Mouse (Mus musculus) layer of hippocampus, adult 2 months (tissue): ENCODE measurements around the gene Slc27a3. TPM values are rescaled to one million over a fixed set of nuclear protein-coding genes. Genes with fewer than 3 reads are reported as not detected.

Experiments
- DNase-seq, 2 experiments: peaks; one replicate each; pipeline ENCODE4 v3.0.0; 2022; ENCODE audit warnings: low spot score in 2 of 2
- H3K27ac ChIP-seq: fragments of 200-600 bp; 2 replicates; pipeline ENCODE4 v1.8.1; 2022
- H3K4me3 ChIP-seq: fragments of 200-600 bp; 2 replicates; pipeline ENCODE4 v1.8.1; 2022; ENCODE audit warnings: mild to moderate bottlenecking
- CTCF ChIP-seq: fragments of 200-600 bp; conservative IDR thresholded peaks from 2 replicates; pipeline ENCODE4 v1.8.1; 2022; ENCODE audit warnings: antibody characterized with exemption, mild to moderate bottlenecking, moderate library complexity
- long read RNA-seq, 2 experiments: library from polyadenylated mRNA; stranded (forward); transcript quantifications; one replicate each; pipeline ENCODE4 v2.0.0; 2021; ENCODE audit warnings: borderline mapping rate in 2 of 2
- total RNA-seq, 2 experiments: library from RNA; stranded (reverse); gene quantifications; 2 replicates each; pipeline ENCODE4 v1.2.3; 2021

Slc27a3 gene
- total RNA-seq: 10 to 100 TPM; 15.0 to 17.2 TPM
- long read RNA-seq, experiment 1, transcript Slc27a3-201 (10 exons, 2,259 nt): major isoform, 9 of 14 reads
- long read RNA-seq, experiment 1, partial matches to known transcripts: 2 of 14 reads
- long read RNA-seq, experiment 1, other reads (novel, unspliced or antisense): 1 of 14 reads
- long read RNA-seq, experiment 2, transcript Slc27a3-201 (10 exons, 2,259 nt): major isoform, 5 of 13 reads
- long read RNA-seq, experiment 2, partial matches to known transcripts: 6 of 13 reads
- long read RNA-seq, experiment 2, other reads (novel, unspliced or antisense): 2 of 13 reads

- peak within 1 kb of the TSS; percentile 84 for H3K27ac ChIP-seq
- DNase-seq: peak in 1 of 2 experiments; percentile 26
- peak within 1 kb of the TSS; percentile 69 for H3K4me3 ChIP-seq
- TF ChIP-seq CTCF: no peak
These were observed at the start of gene Slc27a3 for GRCm38 (mm10) chr3:90389511-90390490. Gene Slc27a3 (minus strand): TSS chr3:90389938.

- no peak for DNase-seq
- Histone ChIP-seq H3K4me3 (no peak overlapping the region), H3K27ac (no peak overlapping the region)
- TF ChIP-seq CTCF: no peak
These were observed 47.4 kb upstream of the Slc27a3 start for GRCm38 (mm10) chr3:90437131-90437530.

DNA sequence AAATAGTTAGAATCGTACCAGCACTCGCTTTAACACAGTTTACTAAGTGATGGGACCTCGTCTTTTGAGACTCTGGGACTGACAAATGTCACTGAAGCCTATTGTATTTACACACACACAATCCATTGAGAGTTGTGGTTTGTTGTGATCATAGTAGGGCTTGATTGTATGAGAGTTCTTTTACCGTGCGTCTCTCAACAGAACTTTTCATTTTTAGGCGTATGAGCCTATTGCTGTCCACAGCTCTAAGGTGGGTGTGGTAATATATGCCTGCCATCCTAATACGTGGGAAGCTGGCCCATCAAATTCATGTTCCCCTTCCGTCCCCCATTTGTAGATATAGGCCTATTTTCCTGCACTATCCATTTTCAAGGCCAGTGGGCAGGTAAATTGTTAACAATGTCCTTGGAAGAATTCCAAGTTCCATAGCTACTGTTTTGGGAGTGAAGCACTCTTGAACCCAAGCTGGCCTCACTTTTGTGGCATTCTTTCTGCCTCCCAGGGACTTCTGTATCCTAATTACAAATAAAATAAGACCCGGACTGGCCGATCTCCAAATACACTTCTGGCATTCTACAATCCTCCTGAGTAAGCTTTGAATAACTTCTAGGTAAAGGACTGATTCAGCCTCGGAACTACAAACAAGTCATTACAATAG is 44.5 kb upstream of the Slc27a3 start:
- peak overlapping the region; percentile 87 for H3K4me3 ChIP-seq
- TF ChIP-seq CTCF: no peak
- peak overlapping the region; percentile 90 for H3K27ac ChIP-seq
- DNase-seq: no peak

- no peak for TF ChIP-seq CTCF
- H3K4me3 ChIP-seq: peak within 1 kb of the TSS; percentile 87
- H3K27ac ChIP-seq: peak within 1 kb of the TSS; percentile 98
- DNase-seq: peak; percentile 99 to 100
These were observed 43.8 kb upstream of the Slc27a3 start, which contains the start of gene Ints3 for GRCm38 (mm10) chr3:90433381-90434020. Gene Ints3 (minus strand): TSS chr3:90433622.

DNA sequence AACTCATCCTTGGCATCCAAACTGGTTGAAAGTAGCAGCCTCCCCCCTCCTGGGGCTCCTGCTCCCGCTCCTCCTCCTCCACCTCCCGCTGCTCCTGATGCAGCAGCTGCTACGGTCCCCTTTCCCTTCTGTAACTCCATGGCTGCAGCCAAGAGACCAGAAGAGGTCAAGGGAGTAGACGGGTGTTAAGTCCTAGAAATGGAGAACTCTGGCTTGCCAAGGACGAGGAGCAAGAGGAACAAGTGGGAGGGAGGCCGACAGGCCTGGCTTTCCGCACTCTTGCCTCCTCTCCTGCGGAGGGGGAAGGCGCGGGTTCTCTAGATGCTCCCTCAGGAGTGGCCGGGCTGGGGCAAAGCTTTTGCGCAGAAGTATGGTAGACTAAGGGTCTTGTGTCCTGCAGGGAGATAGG is 43.1 kb upstream of the Slc27a3 start:
- DNase-seq: peak; percentile 23 to 44
- peak overlapping the region; percentile 98 for H3K27ac ChIP-seq

GRCm38 (mm10) chr3:90432348-90432747 is 42.6 kb upstream of the Slc27a3 start:
- no peak for DNase-seq
- no peak for TF ChIP-seq CTCF
- H3K27ac ChIP-seq: peak overlapping the region; percentile 98; the same call in 1 of the 2 replicates
- H3K4me3 ChIP-seq: peak overlapping the region; percentile 87

More for the DNA sequence above, 43.1 kb upstream of the Slc27a3 start:
- H3K4me3 ChIP-seq: peak overlapping the region; percentile 87
- no peak for TF ChIP-seq CTCF

DNA sequence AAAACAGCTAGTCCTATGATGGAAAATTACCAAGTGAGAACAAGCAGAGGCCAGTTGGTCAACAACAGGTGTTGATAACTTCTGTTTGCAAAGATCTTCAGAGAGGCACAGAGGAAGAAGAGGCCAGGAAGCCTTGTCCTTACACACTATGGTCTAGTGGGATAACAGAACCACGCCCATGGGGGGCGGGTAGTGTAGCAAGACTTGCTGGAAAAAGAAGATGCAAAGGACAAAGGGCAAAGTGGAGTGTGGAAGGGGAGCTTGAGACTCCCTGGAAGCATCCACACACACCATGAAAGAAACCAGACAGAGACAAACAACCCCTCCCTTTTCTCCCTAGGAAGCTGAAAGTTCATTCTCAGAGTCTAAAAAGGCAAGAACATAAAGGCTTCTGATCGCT is 39.8 kb upstream of the Slc27a3 start:
- TF ChIP-seq CTCF: no peak
- no peak overlapping the region for H3K27ac ChIP-seq
- no peak for DNase-seq
- no peak overlapping the region for H3K4me3 ChIP-seq

- Histone ChIP-seq H3K27ac (no peak overlapping the region), H3K4me3 (no peak overlapping the region)
- no peak for TF ChIP-seq CTCF
- no peak for DNase-seq
These were observed 38.4 kb upstream of the Slc27a3 start for GRCm38 (mm10) chr3:90428186-90428585.

GRCm38 (mm10) chr3:90427574-90427973 is 37.8 kb upstream of the Slc27a3 start:
- DNase-seq: no peak
- Histone ChIP-seq H3K4me3 (no peak overlapping the region), H3K27ac (no peak overlapping the region)
- no peak for TF ChIP-seq CTCF

DNA sequence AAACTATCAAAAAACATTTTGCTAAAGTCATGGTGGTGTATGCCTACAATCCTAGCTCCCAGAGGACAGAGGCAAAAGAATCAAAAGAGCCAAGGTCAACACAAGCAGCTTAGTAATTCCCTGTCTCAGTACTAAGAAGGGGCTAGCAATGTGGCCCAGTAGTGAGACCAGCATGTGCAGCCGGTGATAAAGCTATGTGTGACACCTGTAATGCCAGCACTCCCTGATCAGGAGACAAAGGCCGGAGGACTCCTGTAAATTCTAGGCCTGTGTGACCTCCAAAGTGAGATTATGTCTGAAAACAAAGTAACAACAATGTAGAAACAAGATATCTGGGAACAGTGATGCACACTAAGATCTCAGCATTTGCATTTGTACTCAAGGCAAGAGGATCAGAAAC is 35.8 kb upstream of the Slc27a3 start:
- Histone ChIP-seq H3K4me3 (no peak overlapping the region), H3K27ac (no peak overlapping the region)
- TF ChIP-seq CTCF: no peak
- no peak for DNase-seq

- H3K27ac ChIP-seq: no peak overlapping the region
- TF ChIP-seq CTCF: no peak
These were observed 33.8 kb upstream of the Slc27a3 start for GRCm38 (mm10) chr3:90423549-90423948.

GRCm38 (mm10) chr3:90420696-90421095 is 31.0 kb upstream of the Slc27a3 start:
- H3K27ac ChIP-seq: peak overlapping the region; percentile 67; the same call in 1 of the 2 replicates
- no peak overlapping the region for H3K4me3 ChIP-seq
- DNase-seq: peak in 1 of 2 experiments; percentile 33
- no peak for TF ChIP-seq CTCF

More at GRCm38 (mm10) chr3:90423549-90423948, 33.8 kb upstream of the Slc27a3 start:
- no peak for DNase-seq
- H3K4me3 ChIP-seq: no peak overlapping the region
